Mouse (Mus musculus) myocyte (in vitro differentiated cells): Measurements from ENCODE around the gene Mfsd6l. TPM values are rescaled to one million over a fixed set of nuclear protein-coding genes. Genes with fewer than 3 reads are reported as not detected.

Source experiments
- H3K27me3 ChIP-seq: one replicate; pipeline ENCODE4 v1.6.1; 2011; ENCODE audit not compliant: control insufficient read depth, insufficient read depth, insufficient read length
- H3K36me3 ChIP-seq: one replicate; pipeline ENCODE4 v1.6.1; 2011; ENCODE audit not compliant: control insufficient read depth, insufficient read depth
- H3K4me2 ChIP-seq: one replicate; pipeline ENCODE4 v1.6.1; 2011; ENCODE audit warnings: low read depth, control low read depth
- H3K4me3 ChIP-seq: one replicate; pipeline ENCODE4 v1.5.1; 2011; ENCODE audit warnings: mild to moderate bottlenecking, control low read depth, moderate library complexity
- H3K79me2 ChIP-seq: one replicate; pipeline ENCODE4 v1.6.1; 2011; ENCODE audit not compliant: control insufficient read depth, insufficient read depth
- H3ac ChIP-seq: one replicate; pipeline ENCODE4 v1.6.1; 2011; ENCODE audit not compliant: control insufficient read depth, insufficient read length
- CEBPB ChIP-seq: IDR thresholded peaks from 2 replicates; pipeline ENCODE4 v1.6.1; 2011; ENCODE audit warnings: mild to moderate bottlenecking, moderate library complexity; ENCODE audit not compliant: poor library complexity, insufficient read depth, severe bottlenecking
- E2F4 ChIP-seq: IDR thresholded peaks from one replicate; pipeline ENCODE4 v1.6.1; 2011; ENCODE audit warnings: mild to moderate bottlenecking, control low read depth, moderate library complexity; ENCODE audit not compliant: insufficient read depth
- MAX ChIP-seq: IDR thresholded peaks from one replicate; pipeline ENCODE4 v1.6.1; 2011; ENCODE audit warnings: low read depth, mild to moderate bottlenecking, control low read depth
- MYOD1 ChIP-seq, 3 experiments: IDR thresholded peaks; one replicate each; pipeline ENCODE4 v1.6.1; 2011; ENCODE audit warnings: control low read depth in 2 of 3, low read depth in 2 of 3, mild to moderate bottlenecking in 2 of 3, moderate library complexity in 1 of 3; ENCODE audit not compliant: insufficient read length in 2 of 3, control insufficient read depth in 1 of 3
- MYOG ChIP-seq, 3 experiments: IDR thresholded peaks; one replicate each; pipeline ENCODE4 v1.6.1; 2011; ENCODE audit warnings: control low read depth in 2 of 3, low read depth in 2 of 3, mild to moderate bottlenecking in 2 of 3; ENCODE audit not compliant: insufficient read length in 2 of 3, control insufficient read depth in 1 of 3, insufficient read depth in 1 of 3
- POLR2A ChIP-seq: IDR thresholded peaks from one replicate; pipeline ENCODE4 v1.6.1; 2011; ENCODE audit warnings: low read depth, mild to moderate bottlenecking, control low read depth, moderate library complexity; ENCODE audit not compliant: insufficient read length
- POLR2AphosphoS2 ChIP-seq: IDR thresholded peaks from one replicate; pipeline ENCODE4 v1.6.1; 2011; ENCODE audit warnings: low read depth, control low read depth; ENCODE audit not compliant: insufficient read length
- REST ChIP-seq: IDR thresholded peaks from one replicate; pipeline ENCODE4 v1.6.1; 2011; ENCODE audit warnings: mild to moderate bottlenecking, control low read depth, moderate library complexity; ENCODE audit not compliant: insufficient read depth, insufficient read length
- SRF ChIP-seq: IDR thresholded peaks from one replicate; pipeline ENCODE4 v1.6.1; 2011; ENCODE audit warnings: low read depth; ENCODE audit not compliant: control insufficient read depth, insufficient read length
- TCF12 ChIP-seq: IDR thresholded peaks from one replicate; pipeline ENCODE4 v1.6.1; 2011; ENCODE audit warnings: mild to moderate bottlenecking, control low read depth; ENCODE audit not compliant: poor library complexity, insufficient read depth, severe bottlenecking
- TCF3 ChIP-seq: IDR thresholded peaks from one replicate; pipeline ENCODE4 v1.6.1; 2011; ENCODE audit warnings: low read depth, control low read depth; ENCODE audit not compliant: insufficient read length
- USF1 ChIP-seq: IDR thresholded peaks from one replicate; pipeline ENCODE4 v1.6.1; 2011; ENCODE audit warnings: low read depth, mild to moderate bottlenecking, control low read depth, moderate library complexity
- polyA plus RNA-seq: library from polyadenylated mRNA; unstranded; fragments of >200 nt; fragmentation: generic; extraction: Trizol; gene quantifications from one replicate; pipeline ENCODE4 v1.2.1, GENCODE M21; 2012; ENCODE audit warnings: missing spikeins

The Mfsd6l gene
- polyA plus RNA-seq, 1 experiment = not detected

- Histone ChIP-seq H3K79me2 (no peaks in the 10 kb centered on the region), H3K27me3 (peaks cover 5% of the 10 kb centered on the region), H3K36me3 (no peaks in the 10 kb centered on the region), H3K4me3 (no peak overlapping the region), H3K4me2 (no peak overlapping the region), H3ac (no peak overlapping the region)
- no peak for TF ChIP-seq POLR2A
- no peak for TF ChIP-seq E2F4
- TF ChIP-seq CEBPB = no peak
- TF ChIP-seq SRF = no peak
- no peak for TF ChIP-seq MYOD1 (IDR thresholded peaks at IDR 0.05; ENCODE audit: control insufficient read depth in 1 of 3, insufficient read length in 2 of 3, low read depth in 2 of 3)
- no peak for TF ChIP-seq TCF12
- no peak for TF ChIP-seq MYOG (IDR thresholded peaks at IDR 0.05; ENCODE audit: control insufficient read depth in 1 of 3, insufficient read depth in 1 of 3, insufficient read length in 2 of 3, low read depth in 2 of 3)
- no peak for TF ChIP-seq MAX
- no peak for TF ChIP-seq USF1
- no peak for TF ChIP-seq POLR2AphosphoS2
- no peak for TF ChIP-seq TCF3
- no peak for TF ChIP-seq REST
Measured at GRCm38 (mm10) chr11:68589055-68589809, 33.2 kb downstream of the Mfsd6l start.

GRCm38 (mm10) chr11:68591708-68592107 is 35.7 kb downstream of the Mfsd6l start:
- Histone ChIP-seq H3K27me3 (peaks cover 5% of the 10 kb centered on the region), H3K4me2 (no peak overlapping the region), H3K79me2 (no peaks in the 10 kb centered on the region), H3ac (no peak overlapping the region), H3K36me3 (no peaks in the 10 kb centered on the region), H3K4me3 (no peak overlapping the region)
- no peak for TF ChIP-seq REST
- no peak for TF ChIP-seq TCF12
- TF ChIP-seq MAX = no peak
- TF ChIP-seq MYOG (IDR thresholded peaks at IDR 0.05; ENCODE audit: control insufficient read depth in 1 of 3, insufficient read depth in 1 of 3, insufficient read length in 2 of 3, low read depth in 2 of 3) = no peak
- no peak for TF ChIP-seq SRF
- no peak for TF ChIP-seq TCF3
- no peak for TF ChIP-seq USF1
- TF ChIP-seq POLR2AphosphoS2 = no peak
- TF ChIP-seq POLR2A = no peak
- no peak for TF ChIP-seq E2F4
- TF ChIP-seq MYOD1 (IDR thresholded peaks at IDR 0.05; ENCODE audit: control insufficient read depth in 1 of 3, insufficient read length in 2 of 3, low read depth in 2 of 3) = no peak
- no peak for TF ChIP-seq CEBPB

GRCm38 (mm10) chr11:68593247-68593646 is 37.3 kb downstream of the Mfsd6l start:
- Histone ChIP-seq H3K27me3 (peaks cover 5% of the 10 kb centered on the region), H3K4me3 (no peak overlapping the region), H3ac (no peak overlapping the region), H3K4me2 (no peak overlapping the region), H3K79me2 (no peaks in the 10 kb centered on the region), H3K36me3 (no peaks in the 10 kb centered on the region)
- no peak for TF ChIP-seq POLR2AphosphoS2
- no peak for TF ChIP-seq POLR2A
- no peak for TF ChIP-seq E2F4
- no peak for TF ChIP-seq TCF12
- TF ChIP-seq CEBPB = no peak
- no peak for TF ChIP-seq TCF3
- no peak for TF ChIP-seq MYOG (IDR thresholded peaks at IDR 0.05; ENCODE audit: control insufficient read depth in 1 of 3, insufficient read depth in 1 of 3, insufficient read length in 2 of 3, low read depth in 2 of 3)
- TF ChIP-seq MYOD1 (IDR thresholded peaks at IDR 0.05; ENCODE audit: control insufficient read depth in 1 of 3, insufficient read length in 2 of 3, low read depth in 2 of 3) = no peak
- no peak for TF ChIP-seq MAX
- no peak for TF ChIP-seq REST
- no peak for TF ChIP-seq USF1
- TF ChIP-seq SRF = no peak

GRCm38 (mm10) chr11:68597912-68598311 is 41.9 kb downstream of the Mfsd6l start:
- no peaks in the 10 kb centered on the region for H3K79me2 ChIP-seq

More at GRCm38 (mm10) chr11:68597912-68598311, 41.9 kb downstream of the Mfsd6l start:
- no peak overlapping the region for H3ac ChIP-seq
- no peak overlapping the region for H3K4me3 ChIP-seq
- H3K36me3 ChIP-seq = no peaks in the 10 kb centered on the region
- H3K27me3 ChIP-seq = no peaks in the 10 kb centered on the region
- no peak for TF ChIP-seq SRF
- TF ChIP-seq USF1 = no peak
- TF ChIP-seq MYOG (IDR thresholded peaks at IDR 0.05; ENCODE audit: control insufficient read depth in 1 of 3, insufficient read depth in 1 of 3, insufficient read length in 2 of 3, low read depth in 2 of 3) = no peak
- TF ChIP-seq MYOD1 (IDR thresholded peaks at IDR 0.05; ENCODE audit: control insufficient read depth in 1 of 3, insufficient read length in 2 of 3, low read depth in 2 of 3) = no peak
- no peak for TF ChIP-seq CEBPB
- TF ChIP-seq E2F4 = no peak
- TF ChIP-seq POLR2AphosphoS2 = no peak
- no peak for TF ChIP-seq TCF3
- TF ChIP-seq REST = no peak
- TF ChIP-seq TCF12 = no peak
- TF ChIP-seq MAX = no peak
- no peak for TF ChIP-seq POLR2A
- no peak overlapping the region for H3K4me2 ChIP-seq
